Mouse (Mus musculus): ENCODE results near the gene Pfdn6. TPM values are rescaled to one million over a fixed set of nuclear protein-coding genes. Genes with fewer than 3 reads are reported as not detected.
"Not testable (repeated sequence)": the region's sequence is repeated elsewhere in the genome, so short reads cannot be mapped to it uniquely, and the experiment has no call there.

Pfdn6 gene
- polyA plus RNA-seq, 1 experiment from 2014 or later, result 185 TPM

DNA sequence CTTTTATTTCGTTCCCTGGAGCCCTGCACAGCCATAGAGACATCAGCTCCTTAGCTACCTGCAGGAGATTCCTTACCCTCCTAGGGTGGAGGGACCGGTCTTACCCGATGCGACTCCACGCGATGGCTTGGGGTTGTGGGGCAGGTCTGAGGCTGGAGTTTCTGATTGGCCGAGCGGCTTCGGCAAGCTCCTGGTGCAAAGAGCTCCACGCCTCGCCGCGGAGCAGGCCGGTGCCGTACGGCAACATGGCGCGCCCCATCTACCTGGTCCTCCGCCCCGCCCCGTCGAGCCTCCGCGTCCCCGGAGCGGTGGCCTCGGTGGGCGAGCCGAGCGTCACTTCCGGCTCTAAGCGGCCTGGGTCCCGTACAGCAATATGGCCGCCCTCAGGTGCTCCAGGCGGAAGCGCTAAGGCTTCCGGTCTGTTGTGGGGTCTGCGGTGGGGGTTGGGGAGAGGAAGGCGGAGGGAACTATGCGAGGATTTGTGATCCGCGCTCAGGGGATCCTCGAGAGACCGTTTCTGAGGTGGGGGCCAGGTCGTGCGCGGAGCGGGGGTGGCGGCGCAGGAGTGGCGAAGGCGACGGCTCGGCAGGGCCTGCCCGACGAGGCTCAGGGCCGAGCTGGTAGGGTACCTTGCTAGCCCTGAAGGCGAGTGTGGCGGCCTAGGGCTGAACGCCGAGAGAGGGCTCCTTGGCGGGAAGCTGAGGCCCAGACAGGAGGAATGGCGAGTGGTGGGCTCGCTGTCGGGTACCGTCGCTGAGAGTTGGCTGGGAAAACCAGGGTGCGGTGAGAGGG, 30.9 kb downstream of the Pfdn6 start, which contains the start of gene Daxx:
Gene Daxx (plus strand): TSS at position 338 of the 792 bp plus-strand sequence.
- H3K9me3 ChIP-seq, result no peaks in the 10 kb centered on the region
- no peaks in the 10 kb centered on the region for H3K27me3 ChIP-seq
- H3K4me3 ChIP-seq, result peak within 1 kb of the TSS; percentile 72
- peaks cover 29% of the 10 kb centered on the region for H3K4me1 ChIP-seq (replicated peaks)
- peak within 1 kb of the TSS; percentile 84 for H3K27ac ChIP-seq (replicated peaks)
- peak; percentile 98 for ATAC-seq (ENCODE audit: low FRiP score, low read depth)
- H3K9ac ChIP-seq, result peak within 1 kb of the TSS; percentile 81
- peaks cover 28% of the 10 kb centered on the region for H3K36me3 ChIP-seq
- WGBS, result under 1% methylated on average over 68 of the region's 68 CpGs
- H3K4me2 ChIP-seq, result peak within 1 kb of the TSS; percentile 93

DNA sequence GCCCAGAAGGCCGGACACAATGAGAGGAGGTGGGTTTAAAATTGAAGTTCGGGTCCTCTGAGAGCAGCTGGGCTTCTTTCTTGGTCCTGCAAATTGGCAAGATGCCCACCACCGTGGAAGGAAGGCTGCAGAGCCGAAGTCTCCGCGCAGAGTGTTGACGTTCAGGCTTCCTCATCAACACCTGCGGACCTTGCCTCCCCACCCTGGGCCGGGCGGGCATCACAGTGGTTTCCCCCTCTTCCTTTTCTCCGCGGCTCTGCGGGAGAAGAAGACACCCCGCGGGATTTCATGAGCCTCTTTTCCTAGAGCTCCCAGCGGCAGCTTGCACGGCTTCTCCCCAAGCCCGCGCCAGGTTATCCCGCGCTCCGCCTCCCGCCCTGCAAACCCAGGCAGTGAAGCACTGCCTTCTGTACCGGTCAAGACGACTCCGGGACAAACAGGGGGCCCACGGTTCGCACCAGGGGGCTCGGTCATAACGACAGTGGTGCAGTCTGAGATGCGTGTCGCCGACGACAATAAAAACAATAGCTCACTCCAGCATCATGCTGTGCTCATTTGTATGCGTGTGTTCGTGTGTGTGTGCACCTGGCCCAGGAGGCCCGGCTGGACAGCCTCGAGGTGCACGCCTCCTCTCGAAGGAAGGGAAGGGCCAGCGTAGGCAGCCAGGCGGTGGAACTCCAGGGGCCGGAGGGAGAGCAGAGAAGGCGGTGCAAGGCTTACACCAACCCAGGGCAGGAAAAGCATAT, 31.6 kb downstream of the Pfdn6 start:
- peak overlapping the region; percentile 59 for H3K9ac ChIP-seq
- H3K4me1 ChIP-seq (replicated peaks), result peaks cover 29% of the 10 kb centered on the region
- H3K9me3 ChIP-seq, result no peaks in the 10 kb centered on the region
- peak overlapping the region; percentile 84 for H3K27ac ChIP-seq (replicated peaks)
- no peaks in the 10 kb centered on the region for H3K27me3 ChIP-seq
- peak overlapping the region; percentile 93 for H3K4me2 ChIP-seq
- peak overlapping the region; percentile 72 for H3K4me3 ChIP-seq
- peak; percentile 0; the same call in 1 of the 2 replicates for ATAC-seq (ENCODE audit: low FRiP score, low read depth)
- peaks cover 20% of the 10 kb centered on the region for H3K36me3 ChIP-seq
- under 1% methylated on average over 41 of the region's 44 CpGs for WGBS

DNA sequence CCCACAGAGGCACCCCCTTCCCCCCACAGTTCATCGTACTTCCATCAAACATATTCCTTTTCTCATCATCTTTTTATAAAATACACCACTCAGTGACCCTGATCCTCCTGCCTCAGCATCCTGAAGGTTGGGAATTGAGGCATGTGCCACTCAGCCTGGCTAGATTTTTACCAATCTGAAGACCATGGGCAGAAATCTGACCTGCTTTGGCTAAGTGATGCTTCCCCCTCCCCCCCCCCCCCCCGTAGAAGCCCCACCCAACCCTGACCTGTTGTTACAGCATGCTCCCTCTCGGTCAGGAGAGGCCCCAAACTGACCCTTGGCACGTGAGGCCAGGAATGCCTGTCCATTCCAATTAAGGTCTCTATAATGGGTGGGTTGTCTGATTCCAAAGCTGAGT, 35.3 kb downstream of the Pfdn6 start, which contains the start of gene Platr17:
Gene Platr17 (plus strand): TSS at position 301 of the 400 bp plus-strand sequence.
- H3K9me3 ChIP-seq; H3K27ac ChIP-seq (replicated peaks); ATAC-seq (ENCODE audit: low FRiP score, low read depth); H3K27me3 ChIP-seq; H3K9ac ChIP-seq; H3K36me3 ChIP-seq; H3K4me2 ChIP-seq; H3K4me3 ChIP-seq; H3K4me1 ChIP-seq (replicated peaks): not testable (repeated sequence)
- 10% methylated on average over 3 of the region's 4 CpGs for WGBS

DNA sequence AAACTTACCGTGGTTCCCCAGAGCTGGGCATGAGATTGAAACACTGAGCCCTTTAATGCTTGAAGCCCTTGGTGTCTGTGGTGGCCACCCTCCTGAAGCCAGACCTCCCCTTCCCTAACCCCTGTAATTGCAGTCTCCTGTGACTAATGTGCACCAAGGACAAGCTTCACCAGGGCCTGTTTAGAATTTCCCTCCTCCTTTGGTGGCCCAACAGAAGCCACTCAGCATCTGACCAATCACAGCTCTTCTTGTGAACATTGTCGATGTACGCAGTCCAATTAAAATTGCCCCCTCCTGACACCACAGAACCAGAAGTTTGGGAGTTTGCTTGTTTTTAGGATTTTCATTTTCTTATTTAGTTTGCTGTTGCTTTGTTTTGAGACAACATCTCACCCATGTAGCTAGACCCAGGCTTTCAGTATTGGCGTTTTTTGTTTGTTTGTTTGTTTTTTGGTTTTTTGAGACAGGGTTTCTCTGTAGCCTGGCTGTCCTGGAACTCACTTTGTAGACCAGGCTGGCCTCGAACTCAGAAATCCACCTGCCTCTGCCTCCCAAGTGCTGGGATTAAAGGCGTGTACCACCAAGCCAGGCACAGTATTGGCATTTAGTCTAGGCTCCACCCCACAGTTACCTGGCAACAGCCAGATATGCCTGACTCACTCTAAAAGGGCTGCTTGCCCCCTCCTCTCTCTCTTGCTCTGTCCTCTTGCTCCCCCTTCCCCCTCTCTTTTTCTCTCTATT, 36.1 kb downstream of the Pfdn6 start:
- H3K9me3 ChIP-seq; H3K4me3 ChIP-seq; H3K4me1 ChIP-seq (replicated peaks); H3K27ac ChIP-seq (replicated peaks); H3K36me3 ChIP-seq; H3K27me3 ChIP-seq; ATAC-seq (ENCODE audit: low FRiP score, low read depth); H3K4me2 ChIP-seq; H3K9ac ChIP-seq: not testable (repeated sequence)
- 73% methylated on average over 6 of the region's 6 CpGs for WGBS

DNA sequence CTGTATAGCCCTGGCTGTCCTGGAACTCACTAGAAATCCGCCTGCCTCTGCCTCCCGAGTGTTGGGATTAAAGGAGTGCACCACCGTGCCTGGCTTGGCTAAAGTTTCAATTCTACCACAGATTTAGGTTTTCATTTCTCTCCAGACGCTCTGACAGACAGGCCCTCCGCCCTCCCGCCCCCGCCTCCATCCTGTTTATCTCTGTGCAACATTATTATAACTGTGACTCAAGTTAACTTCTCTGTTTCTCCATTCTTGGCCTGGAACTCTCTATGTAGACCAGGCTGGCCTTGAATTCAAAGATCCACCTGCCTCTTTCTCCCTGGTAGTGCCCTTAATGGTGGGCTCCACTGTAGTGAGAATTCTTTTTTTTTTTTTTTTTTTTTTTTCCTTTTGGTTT, 37.7 kb downstream of the Pfdn6 start:
- no peak overlapping the region for H3K4me2 ChIP-seq
- no peaks in the 10 kb centered on the region for H3K36me3 ChIP-seq
- no peak for ATAC-seq (ENCODE audit: low FRiP score, low read depth)
- H3K4me3 ChIP-seq, result no peak overlapping the region
- no peak overlapping the region for H3K9ac ChIP-seq
- no peak overlapping the region for H3K27ac ChIP-seq (replicated peaks)
- H3K27me3 ChIP-seq, result no peaks in the 10 kb centered on the region
- H3K4me1 ChIP-seq (replicated peaks), result no peaks in the 10 kb centered on the region; the same call in 1 of the 2 replicates
- H3K9me3 ChIP-seq, result no peaks in the 10 kb centered on the region
- WGBS, result 85% methylated on average over 7 of the region's 7 CpGs

- Histone ChIP-seq H3K9me3 (no peaks in the 10 kb centered on the region), H3K27ac (replicated peaks) (no peak overlapping the region), H3K36me3 (no peaks in the 10 kb centered on the region), H3K27me3 (no peaks in the 10 kb centered on the region), H3K4me2 (no peak overlapping the region), H3K4me3 (no peak overlapping the region), H3K4me1 (replicated peaks) (no peaks in the 10 kb centered on the region), H3K9ac (no peak overlapping the region)
- 76% methylated on average over 4 of the region's 4 CpGs for WGBS
- ATAC-seq (ENCODE audit: low FRiP score, low read depth), result no peak
Observed at GRCm38 (mm10) chr17:33902079-33902478, 38.1 kb downstream of the Pfdn6 start.

- 73% methylated on average over 4 of the region's 4 CpGs for WGBS
- H3K9ac ChIP-seq, result no peak overlapping the region
Observed at GRCm38 (mm10) chr17:33901653-33902052, 38.5 kb downstream of the Pfdn6 start.

DNA sequence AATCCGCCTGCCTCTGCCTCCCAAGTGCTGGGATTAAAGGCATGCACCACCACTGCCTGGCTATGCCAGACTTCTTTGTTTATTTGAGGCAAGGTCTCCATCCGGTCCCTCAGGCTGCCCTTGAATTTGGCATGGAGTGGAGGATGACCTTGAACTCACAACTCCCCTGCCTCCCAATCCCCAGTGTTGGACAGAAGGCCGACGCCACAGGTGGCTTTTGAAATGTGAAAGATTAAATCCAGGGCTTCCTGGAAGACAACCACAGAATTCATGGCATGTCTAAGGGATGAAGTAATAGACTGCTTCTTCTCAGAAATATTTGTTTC, 39.2 kb downstream of the Pfdn6 start:
- H3K27ac ChIP-seq (replicated peaks), result no peak overlapping the region
- no peak for ATAC-seq (ENCODE audit: low FRiP score, low read depth)
- H3K36me3 ChIP-seq, result no peaks in the 10 kb centered on the region
- no peak overlapping the region for H3K9ac ChIP-seq
- H3K4me2 ChIP-seq, result no peak overlapping the region
- 85% methylated on average over 4 of the region's 4 CpGs for WGBS
- no peak overlapping the region for H3K4me3 ChIP-seq
- no peaks in the 10 kb centered on the region for H3K9me3 ChIP-seq
- H3K4me1 ChIP-seq (replicated peaks), result no peaks in the 10 kb centered on the region
- no peaks in the 10 kb centered on the region for H3K27me3 ChIP-seq

More at GRCm38 (mm10) chr17:33901653-33902052, 38.5 kb downstream of the Pfdn6 start:
- no peak overlapping the region for H3K4me3 ChIP-seq
- ATAC-seq (ENCODE audit: low FRiP score, low read depth), result no peak
- no peak overlapping the region for H3K4me2 ChIP-seq
- H3K9me3 ChIP-seq, result no peaks in the 10 kb centered on the region
- no peaks in the 10 kb centered on the region for H3K36me3 ChIP-seq
- no peaks in the 10 kb centered on the region for H3K27me3 ChIP-seq
- no peaks in the 10 kb centered on the region for H3K4me1 ChIP-seq (replicated peaks)
- H3K27ac ChIP-seq (replicated peaks), result no peak overlapping the region

GRCm38 (mm10) chr17:33900281-33900988, 39.7 kb downstream of the Pfdn6 start:
- no peaks in the 10 kb centered on the region for H3K27me3 ChIP-seq
- H3K36me3 ChIP-seq, result no peaks in the 10 kb centered on the region
- H3K27ac ChIP-seq (replicated peaks), result no peak overlapping the region
- ATAC-seq (ENCODE audit: low FRiP score, low read depth), result no peak
- H3K4me3 ChIP-seq, result no peak overlapping the region
- H3K9ac ChIP-seq, result no peak overlapping the region
- H3K9me3 ChIP-seq, result no peaks in the 10 kb centered on the region
- H3K4me2 ChIP-seq, result no peak overlapping the region
- no peaks in the 10 kb centered on the region for H3K4me1 ChIP-seq (replicated peaks)
- 75% methylated on average over 7 of the region's 7 CpGs for WGBS

DNA sequence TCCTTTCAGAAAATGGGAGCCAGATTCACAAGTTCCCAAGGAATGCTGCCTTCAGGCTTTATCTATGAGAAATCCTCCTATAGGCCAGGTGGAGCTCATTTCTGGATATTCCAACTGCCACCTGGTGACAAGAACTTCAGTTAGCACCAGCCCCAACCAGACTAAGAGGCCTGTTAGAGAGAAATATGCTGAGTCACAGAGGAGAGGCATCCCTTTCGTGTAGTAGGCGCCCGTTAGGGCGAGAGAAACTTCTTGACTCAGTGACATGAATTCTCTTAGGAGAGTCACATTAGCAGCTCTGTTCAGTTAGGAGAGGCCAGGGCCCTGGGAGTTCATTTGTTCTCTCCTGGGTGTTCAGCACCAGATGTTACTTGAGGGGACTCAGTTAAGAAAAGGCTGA, 40.5 kb downstream of the Pfdn6 start:
- Histone ChIP-seq H3K4me2 (no peak overlapping the region), H3K9ac (no peak overlapping the region), H3K27ac (replicated peaks) (no peak overlapping the region), H3K36me3 (no peaks in the 10 kb centered on the region), H3K4me3 (no peak overlapping the region), H3K4me1 (replicated peaks) (no peaks in the 10 kb centered on the region), H3K27me3 (no peaks in the 10 kb centered on the region), H3K9me3 (no peaks in the 10 kb centered on the region)
- WGBS, result 86% methylated on average over 4 of the region's 4 CpGs
- ATAC-seq (ENCODE audit: low FRiP score, low read depth), result no peak

- H3K36me3 ChIP-seq; H3K27me3 ChIP-seq; H3K9ac ChIP-seq; H3K4me2 ChIP-seq; H3K27ac ChIP-seq (replicated peaks); H3K4me1 ChIP-seq (replicated peaks); H3K4me3 ChIP-seq; ATAC-seq (ENCODE audit: low FRiP score, low read depth); H3K9me3 ChIP-seq: not testable (repeated sequence)
- WGBS, result 89% methylated on average over 4 of the region's 4 CpGs
Observed at GRCm38 (mm10) chr17:33898193-33898592, 42.0 kb downstream of the Pfdn6 start.

Data from hindbrain, embryonic 15.5 days (tissue).